Mouse (Mus musculus) neural tube, embryonic 14.5 days (tissue): ENCODE measurements around the gene Agpat3. TPM values are rescaled to one million over a fixed set of nuclear protein-coding genes. Genes with fewer than 3 reads are reported as not detected.

ENCODE experiments used
- ATAC-seq: fragments of 200-750 bp; cut with Nextera tagmentation; 2 replicates; pipeline ENCODE4 v1.8.0; 2017; ENCODE audit warnings: low read depth, mild to moderate bottlenecking, moderate TSS enrichment, moderate library complexity
- H3K27ac ChIP-seq: fragments of 300-500 bp; sonication (generic); 2 replicates; pipeline ENCODE4 v1.5.1; 2014; ENCODE audit warnings: low read depth, mild to moderate bottlenecking, control low read depth, low read length, moderate library complexity, mixed read lengths
- H3K27me3 ChIP-seq: fragments of 300-500 bp; sonication (generic); 2 replicates; pipeline ENCODE4 v1.6.1; 2014; ENCODE audit warnings: low read length; ENCODE audit not compliant: control insufficient read depth, insufficient read depth
- H3K36me3 ChIP-seq: fragments of 300-500 bp; sonication (generic); 2 replicates; pipeline ENCODE4 v1.6.1; 2014; ENCODE audit warnings: low read length, mixed read lengths; ENCODE audit not compliant: control insufficient read depth, insufficient read depth
- H3K4me1 ChIP-seq: fragments of 300-500 bp; sonication (generic); 2 replicates; pipeline ENCODE4 v1.6.1; 2014; ENCODE audit warnings: low read length; ENCODE audit not compliant: control insufficient read depth, insufficient read depth
- H3K4me2 ChIP-seq: fragments of 300-500 bp; sonication (generic); 2 replicates; pipeline ENCODE4 v1.6.1; 2014; ENCODE audit warnings: mild to moderate bottlenecking, low read depth, low read length, control low read depth
- H3K4me3 ChIP-seq: fragments of 300-500 bp; sonication (generic); 2 replicates; pipeline ENCODE4 v1.5.1; 2014; ENCODE audit warnings: low read depth, low read length, control low read depth, mixed read lengths
- H3K9ac ChIP-seq: fragments of 300-500 bp; sonication (generic); replicated peaks from 2 replicates; pipeline ENCODE4 v1.6.1; 2014; ENCODE audit warnings: low read depth, mild to moderate bottlenecking, control low read depth, low read length, mixed read lengths
- H3K9me3 ChIP-seq: fragments of 300-500 bp; sonication (generic); 2 replicates; pipeline ENCODE4 v1.6.1; 2016; ENCODE audit warnings: low read length; ENCODE audit not compliant: control insufficient read depth
- WGBS: fragments of 180-500 bp; shearing (Covaris S2); extraction: QIAGEN DNeasy Blood & Tissue Kit; methylation state at CpG from one replicate; pipeline ENCODE4 v1.1.7; 2014; 5-methylcytosine and 5-hydroxymethylcytosine counted together
- polyA plus RNA-seq: library from polyadenylated mRNA; unstranded; fragments of >200 nt; fragmentation: Nextera tagmentation; extraction: Ambion mirVana; gene quantifications from 2 replicates; pipeline ENCODE4 v1.2.1, GENCODE M21; 2014

The Agpat3 gene
- polyA plus RNA-seq, 1 experiment from 2014 or later = 89.5 TPM

- no peaks in the 10 kb centered on the region for H3K4me1 ChIP-seq
- H3K9me3 ChIP-seq = no peaks in the 10 kb centered on the region
- no peaks in the 10 kb centered on the region for H3K36me3 ChIP-seq
- no peak overlapping the region for H3K4me3 ChIP-seq
- no peak overlapping the region for H3K9ac ChIP-seq
- no peak overlapping the region for H3K27ac ChIP-seq
- ATAC-seq = 0 out of 2 replicates have a peak, but pooled peaks have one; percentile 20
- 84% methylated on average over 13 of the region's 13 CpGs for WGBS
- no peak overlapping the region for H3K4me2 ChIP-seq
- H3K27me3 ChIP-seq = no peaks in the 10 kb centered on the region
Measured at GRCm38 (mm10) chr10:78311886-78312635, 40.2 kb downstream of the Agpat3 start.

DNA sequence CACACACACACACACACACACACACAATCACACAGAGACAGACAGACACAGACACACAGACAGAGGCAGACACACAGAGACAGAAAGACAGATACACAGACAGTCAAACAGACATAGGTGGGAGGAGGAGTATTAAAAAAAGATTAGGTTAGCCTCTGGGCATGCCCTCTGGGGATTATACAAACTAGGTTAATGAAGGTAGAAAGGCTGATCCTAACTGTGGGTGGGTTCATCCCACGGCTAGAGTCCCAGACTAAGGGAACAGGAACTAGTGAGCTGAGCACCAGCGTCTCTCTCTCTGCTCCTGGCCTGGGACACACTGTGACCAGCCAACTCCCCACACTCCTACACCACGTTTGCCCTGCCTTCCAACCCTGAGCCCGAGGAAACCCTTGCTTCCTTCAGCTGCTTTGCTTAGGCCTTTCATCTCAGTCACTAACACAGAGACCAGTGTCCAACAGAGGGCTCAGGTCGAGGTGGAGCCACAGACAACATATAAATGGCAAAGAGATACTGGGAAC is 41.5 kb downstream of the Agpat3 start:
- Histone ChIP-seq H3K4me3 (no peak overlapping the region), H3K4me2 (no peak overlapping the region), H3K4me1 (no peaks in the 10 kb centered on the region), H3K27ac (no peak overlapping the region), H3K9me3 (no peaks in the 10 kb centered on the region), H3K9ac (no peak overlapping the region), H3K27me3 (no peaks in the 10 kb centered on the region), H3K36me3 (no peaks in the 10 kb centered on the region)
- ATAC-seq = no peak
- WGBS = 55% methylated on average over 5 of the region's 5 CpGs

- WGBS = 56% methylated on average over 2 of the region's 2 CpGs
- no peak overlapping the region for H3K9ac ChIP-seq
- no peak overlapping the region for H3K27ac ChIP-seq
- no peak for ATAC-seq
- no peak overlapping the region for H3K4me3 ChIP-seq
- H3K9me3 ChIP-seq = no peaks in the 10 kb centered on the region
- no peak overlapping the region for H3K4me2 ChIP-seq
- H3K4me1 ChIP-seq = no peaks in the 10 kb centered on the region
- no peaks in the 10 kb centered on the region for H3K36me3 ChIP-seq
- H3K27me3 ChIP-seq = no peaks in the 10 kb centered on the region
Measured at GRCm38 (mm10) chr10:78308617-78309016, 43.7 kb downstream of the Agpat3 start.

GRCm38 (mm10) chr10:78307391-78307790 is 44.9 kb downstream of the Agpat3 start:
- Histone ChIP-seq H3K27ac (no peak overlapping the region), H3K4me1 (no peaks in the 10 kb centered on the region), H3K9me3 (no peaks in the 10 kb centered on the region), H3K4me2 (no peak overlapping the region), H3K4me3 (no peak overlapping the region), H3K36me3 (no peaks in the 10 kb centered on the region), H3K27me3 (no peaks in the 10 kb centered on the region), H3K9ac (no peak overlapping the region)
- WGBS = 94% methylated on average over 3 of the region's 3 CpGs
- no peak for ATAC-seq

DNA sequence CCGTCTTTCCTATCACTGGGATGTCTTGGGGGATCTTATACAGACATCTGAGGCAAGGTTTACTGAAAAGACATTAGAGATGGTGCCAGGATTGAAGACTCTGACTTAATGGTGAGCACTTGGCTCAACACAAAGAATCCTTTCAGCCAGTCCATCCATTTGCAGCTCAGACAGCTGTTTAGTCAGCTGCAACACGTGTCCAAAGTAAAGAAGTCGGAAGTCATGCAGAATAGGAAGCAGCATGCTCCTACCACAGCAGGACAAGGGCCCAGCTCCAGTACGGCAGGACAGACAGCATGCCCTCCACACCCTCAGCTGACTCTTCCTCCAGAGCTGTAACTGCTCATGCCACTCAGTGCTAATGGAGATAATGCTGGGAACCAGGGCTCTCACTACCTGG is 46.3 kb downstream of the Agpat3 start:
- no peak for ATAC-seq
- Histone ChIP-seq H3K4me2 (no peak overlapping the region), H3K27me3 (no peaks in the 10 kb centered on the region), H3K9me3 (no peaks in the 10 kb centered on the region), H3K27ac (no peak overlapping the region), H3K9ac (no peak overlapping the region), H3K36me3 (no peaks in the 10 kb centered on the region), H3K4me1 (no peaks in the 10 kb centered on the region), H3K4me3 (no peak overlapping the region)
- WGBS = 36% methylated on average over 4 of the region's 4 CpGs

DNA sequence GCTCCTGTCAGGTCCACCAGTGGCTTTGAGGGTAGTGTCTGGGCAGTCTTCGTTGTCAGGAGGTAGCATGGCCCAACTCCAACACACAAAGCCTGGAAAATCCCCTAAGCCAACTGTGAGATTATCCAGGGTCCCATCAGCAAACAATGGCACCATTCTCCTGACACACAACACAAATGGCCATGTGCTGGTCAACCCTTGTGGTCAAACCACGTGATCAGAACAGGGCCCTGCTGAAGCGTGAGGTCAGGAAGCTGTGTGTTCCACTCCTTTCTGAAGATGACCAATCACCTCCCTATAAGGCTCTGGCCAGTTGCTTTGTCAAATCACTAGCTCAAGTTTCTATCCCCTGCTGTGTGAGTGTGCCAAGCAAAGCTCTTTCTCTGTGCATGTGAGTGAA is 47.3 kb downstream of the Agpat3 start:
- 65% methylated on average over 3 of the region's 3 CpGs for WGBS
- Histone ChIP-seq H3K36me3 (no peaks in the 10 kb centered on the region), H3K9ac (no peak overlapping the region), H3K27me3 (no peaks in the 10 kb centered on the region), H3K4me3 (no peak overlapping the region), H3K27ac (no peak overlapping the region), H3K4me1 (no peaks in the 10 kb centered on the region), H3K4me2 (no peak overlapping the region), H3K9me3 (no peaks in the 10 kb centered on the region)
- ATAC-seq = no peak

DNA sequence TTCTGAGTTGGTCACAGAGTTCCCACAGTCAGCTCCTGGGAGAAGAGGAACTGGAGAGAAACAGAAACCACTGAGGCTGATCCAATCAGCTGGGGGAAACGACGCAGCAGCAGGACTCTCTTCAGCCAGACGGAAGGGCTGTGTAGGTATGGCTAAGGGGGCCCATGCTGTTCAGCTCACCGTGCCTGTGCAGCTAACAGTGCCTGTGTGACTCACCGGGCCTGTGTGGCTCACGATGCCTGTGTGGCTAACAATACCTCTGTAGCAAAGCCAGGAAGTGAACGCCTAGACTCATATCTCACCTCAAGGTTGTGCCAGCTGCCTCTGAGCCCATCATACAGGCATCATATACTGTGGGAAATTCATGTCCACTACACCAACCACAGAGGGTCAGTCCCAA is 48.6 kb downstream of the Agpat3 start:
- no peak overlapping the region for H3K9ac ChIP-seq
- H3K36me3 ChIP-seq = no peaks in the 10 kb centered on the region
- no peaks in the 10 kb centered on the region for H3K4me1 ChIP-seq
- H3K27ac ChIP-seq = no peak overlapping the region
- no peaks in the 10 kb centered on the region for H3K9me3 ChIP-seq
- ATAC-seq = no peak
- 87% methylated on average over 7 of the region's 7 CpGs for WGBS
- no peak overlapping the region for H3K4me3 ChIP-seq
- H3K27me3 ChIP-seq = no peaks in the 10 kb centered on the region
- H3K4me2 ChIP-seq = no peak overlapping the region

DNA sequence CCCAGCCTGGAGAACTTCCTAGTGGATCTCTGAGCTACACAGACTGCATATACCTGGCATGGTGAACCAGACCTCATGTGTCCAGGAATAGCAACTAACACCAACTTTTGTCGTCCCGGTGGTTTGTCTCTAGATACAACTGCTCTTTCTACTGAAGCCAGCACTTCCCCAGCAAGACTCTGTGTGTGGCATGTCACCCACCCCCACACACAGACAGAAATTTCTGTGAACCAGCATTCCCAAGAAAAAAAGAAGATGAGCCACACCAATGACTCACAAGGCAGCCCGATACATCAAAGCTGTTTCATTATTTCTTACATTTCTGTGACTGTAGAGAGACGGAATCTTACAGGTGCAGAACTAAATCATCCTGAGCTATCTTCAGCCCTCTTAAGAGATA is 52.2 kb downstream of the Agpat3 start:
- Histone ChIP-seq H3K9me3 (no peaks in the 10 kb centered on the region), H3K36me3 (no peaks in the 10 kb centered on the region), H3K9ac (no peak overlapping the region), H3K27ac (no peak overlapping the region), H3K4me3 (no peak overlapping the region), H3K4me1 (no peaks in the 10 kb centered on the region), H3K27me3 (no peaks in the 10 kb centered on the region), H3K4me2 (no peak overlapping the region)
- 93% methylated on average over 4 of the region's 4 CpGs for WGBS
- ATAC-seq = no peak

- H3K36me3 ChIP-seq = no peaks in the 10 kb centered on the region
- H3K4me3 ChIP-seq = no peak overlapping the region
- no peak for ATAC-seq
- H3K4me1 ChIP-seq = no peaks in the 10 kb centered on the region
- no peaks in the 10 kb centered on the region for H3K9me3 ChIP-seq
- no peak overlapping the region for H3K9ac ChIP-seq
- 91% methylated on average over 8 of the region's 8 CpGs for WGBS
- no peak overlapping the region for H3K27ac ChIP-seq
- no peak overlapping the region for H3K4me2 ChIP-seq
- H3K27me3 ChIP-seq = no peaks in the 10 kb centered on the region
Measured at GRCm38 (mm10) chr10:78298651-78299644, 53.3 kb downstream of the Agpat3 start.
